Mouse (Mus musculus) lung, embryonic 15.5 days (tissue): Measurements from ENCODE around the gene A530016L24Rik. TPM values are rescaled to one million over a fixed set of nuclear protein-coding genes. Genes with fewer than 3 reads are reported as not detected.

Experiments
- ATAC-seq: fragments of 200-750 bp; cut with Nextera tagmentation; 2 replicates; pipeline ENCODE4 v1.8.0; 2017; ENCODE audit warnings: moderate number of reproducible peaks, borderline replicate concordance; ENCODE audit not compliant: low FRiP score, low TSS enrichment; ENCODE audit errors: extremely low read depth
- H3K27ac ChIP-seq: fragments of 300-500 bp; sonication (generic); 2 replicates; pipeline ENCODE4 v1.5.1; 2015; ENCODE audit warnings: moderate library complexity, mild to moderate bottlenecking, inconsistent platforms
- H3K27me3 ChIP-seq: fragments of 300-500 bp; sonication (generic); 2 replicates; pipeline ENCODE4 v1.6.1; 2015; ENCODE audit warnings: inconsistent platforms
- H3K36me3 ChIP-seq: fragments of 300-500 bp; sonication (generic); 2 replicates; pipeline ENCODE4 v1.6.1; 2015; ENCODE audit warnings: inconsistent platforms
- H3K4me1 ChIP-seq: fragments of 300-500 bp; sonication (generic); 2 replicates; pipeline ENCODE4 v1.6.1; 2015; ENCODE audit warnings: inconsistent platforms
- H3K4me2 ChIP-seq: fragments of 300-500 bp; sonication (generic); 2 replicates; pipeline ENCODE4 v1.6.1; 2015; ENCODE audit warnings: inconsistent platforms, mild to moderate bottlenecking, moderate library complexity
- H3K4me3 ChIP-seq: fragments of 300-500 bp; sonication (generic); 2 replicates; pipeline ENCODE4 v1.5.1; 2015; ENCODE audit warnings: mild to moderate bottlenecking, inconsistent platforms
- H3K9ac ChIP-seq: fragments of 300-500 bp; sonication (generic); 2 replicates; pipeline ENCODE4 v1.6.1; 2015; ENCODE audit warnings: inconsistent platforms
- H3K9me3 ChIP-seq: fragments of 300-500 bp; sonication (generic); 2 replicates; pipeline ENCODE4 v1.6.1; 2016; ENCODE audit warnings: inconsistent platforms
- WGBS: fragments of 180-500 bp; shearing (Covaris S2); methylation state at CpG from one replicate; pipeline ENCODE4 v1.1.7; 2015; 5-methylcytosine and 5-hydroxymethylcytosine counted together
- polyA plus RNA-seq: library from polyadenylated mRNA; unstranded; fragments of >200 nt; fragmentation: Nextera tagmentation; extraction: Ambion mirVana; gene quantifications from 2 replicates; pipeline ENCODE4 v1.2.1, GENCODE M21; 2015

The A530016L24Rik gene
- 0.11 and 0.24 TPM in 2 replicates for polyA plus RNA-seq

- Histone ChIP-seq H3K4me1 (peaks cover 16% of the 10 kb centered on the region), H3K9me3 (no peaks in the 10 kb centered on the region), H3K4me3 (no peak within 1 kb of the TSS), H3K4me2 (no peak within 1 kb of the TSS), H3K9ac (no peak within 1 kb of the TSS), H3K27me3 (no peaks in the 10 kb centered on the region), H3K36me3 (no peaks in the 10 kb centered on the region), H3K27ac (no peak within 1 kb of the TSS; the same call in 1 of the 2 replicates)
- WGBS, result 77% methylated on average over 8 of the region's 8 CpGs
- ATAC-seq, result no peak
Measured at GRCm38 (mm10) chr12:112489134-112489533, at the start of gene A530016L24Rik. TSS of gene A530016L24Rik (plus strand) at chr12:112489448.

- H3K36me3 ChIP-seq, result no peaks in the 10 kb centered on the region
- WGBS, result 33% methylated on average over 1 of the region's 1 CpGs
- H3K27me3 ChIP-seq, result no peaks in the 10 kb centered on the region
- H3K4me3 ChIP-seq, result no peak overlapping the region
- H3K4me2 ChIP-seq, result no peak overlapping the region
- no peaks in the 10 kb centered on the region for H3K9me3 ChIP-seq
- no peaks in the 10 kb centered on the region for H3K4me1 ChIP-seq
- H3K27ac ChIP-seq, result no peak overlapping the region
- ATAC-seq, result no peak
- no peak overlapping the region for H3K9ac ChIP-seq
Measured at GRCm38 (mm10) chr12:112439993-112440392, 49.3 kb upstream of the A530016L24Rik start.

GRCm38 (mm10) chr12:112449144-112449827 is 40.0 kb upstream of the A530016L24Rik start:
- Histone ChIP-seq H3K4me1 (peaks cover 20% of the 10 kb centered on the region), H3K9ac (no peak overlapping the region), H3K27ac (peak overlapping the region; percentile 83), H3K27me3 (no peaks in the 10 kb centered on the region), H3K4me2 (peak overlapping the region; percentile 31), H3K36me3 (no peaks in the 10 kb centered on the region), H3K9me3 (no peaks in the 10 kb centered on the region), H3K4me3 (no peak overlapping the region)
- ATAC-seq, result no peak
- 26% methylated on average over 18 of the region's 18 CpGs for WGBS

GRCm38 (mm10) chr12:112449828-112450180 is 39.4 kb upstream of the A530016L24Rik start:
- no peaks in the 10 kb centered on the region for H3K27me3 ChIP-seq
- ATAC-seq, result 0 out of 2 replicates have a peak, but pooled peaks have one; percentile 49
- H3K27ac ChIP-seq, result peak overlapping the region; percentile 83
- no peak overlapping the region for H3K4me3 ChIP-seq
- H3K9ac ChIP-seq, result no peak overlapping the region
- H3K9me3 ChIP-seq, result no peaks in the 10 kb centered on the region
- H3K36me3 ChIP-seq, result no peaks in the 10 kb centered on the region
- whole genome bisulfite sequencing, result 38% methylated on average over 8 of the region's 8 CpGs
- H3K4me2 ChIP-seq, result no peak overlapping the region
- H3K4me1 ChIP-seq, result peaks cover 20% of the 10 kb centered on the region

GRCm38 (mm10) chr12:112450883-112451282 is 38.4 kb upstream of the A530016L24Rik start:
- no peaks in the 10 kb centered on the region for H3K9me3 ChIP-seq
- H3K9ac ChIP-seq, result no peak overlapping the region
- no peak overlapping the region for H3K4me2 ChIP-seq
- no peak overlapping the region for H3K4me3 ChIP-seq
- H3K4me1 ChIP-seq, result peaks cover 20% of the 10 kb centered on the region
- no peak for ATAC-seq
- H3K27ac ChIP-seq, result 0 out of 2 replicates have a peak overlapping the region, but pooled peaks have one; percentile 83
- 34% methylated on average over 6 of the region's 6 CpGs for WGBS
- no peaks in the 10 kb centered on the region for H3K27me3 ChIP-seq
- H3K36me3 ChIP-seq, result no peaks in the 10 kb centered on the region

- H3K27me3 ChIP-seq, result no peaks in the 10 kb centered on the region
- WGBS, result 75% methylated on average over 1 of the region's 1 CpGs
- no peaks in the 10 kb centered on the region for H3K36me3 ChIP-seq
Measured at GRCm38 (mm10) chr12:112451381-112451780, 37.9 kb upstream of the A530016L24Rik start.

GRCm38 (mm10) chr12:112451826-112452225 is 37.4 kb upstream of the A530016L24Rik start:
- ATAC-seq, result no peak
- Histone ChIP-seq H3K36me3 (no peaks in the 10 kb centered on the region), H3K9me3 (no peaks in the 10 kb centered on the region), H3K4me2 (no peak overlapping the region), H3K27ac (no peak overlapping the region), H3K27me3 (no peaks in the 10 kb centered on the region), H3K9ac (no peak overlapping the region), H3K4me1 (peaks cover 20% of the 10 kb centered on the region), H3K4me3 (no peak overlapping the region)
- WGBS, result 82% methylated on average over 9 of the region's 9 CpGs

More at GRCm38 (mm10) chr12:112451381-112451780, 37.9 kb upstream of the A530016L24Rik start:
- Histone ChIP-seq H3K4me3 (no peak overlapping the region), H3K9me3 (no peaks in the 10 kb centered on the region), H3K4me1 (peaks cover 20% of the 10 kb centered on the region), H3K27ac (no peak overlapping the region), H3K4me2 (no peak overlapping the region), H3K9ac (no peak overlapping the region)
- ATAC-seq, result no peak

- H3K36me3 ChIP-seq, result no peaks in the 10 kb centered on the region
- H3K4me1 ChIP-seq, result no peaks in the 10 kb centered on the region
- no peaks in the 10 kb centered on the region for H3K27me3 ChIP-seq
- H3K27ac ChIP-seq, result no peak overlapping the region; the same call in 1 of the 2 replicates
- H3K9ac ChIP-seq, result no peak overlapping the region
- no peak overlapping the region for H3K4me2 ChIP-seq
- H3K9me3 ChIP-seq, result no peaks in the 10 kb centered on the region
- ATAC-seq, result peak; percentile 46; the same call in 1 of the 2 replicates
- 55% methylated on average over 6 of the region's 6 CpGs for WGBS
- H3K4me3 ChIP-seq, result no peak overlapping the region
Measured at GRCm38 (mm10) chr12:112456144-112456713, 33.0 kb upstream of the A530016L24Rik start.

GRCm38 (mm10) chr12:112457839-112458238 is 31.4 kb upstream of the A530016L24Rik start:
- 52% methylated on average over 4 of the region's 4 CpGs for WGBS

GRCm38 (mm10) chr12:112462423-112462822 is 26.8 kb upstream of the A530016L24Rik start:
- Histone ChIP-seq H3K4me2 (no peak overlapping the region), H3K27ac (no peak overlapping the region), H3K27me3 (no peaks in the 10 kb centered on the region), H3K4me3 (no peak overlapping the region), H3K9ac (no peak overlapping the region), H3K9me3 (no peaks in the 10 kb centered on the region), H3K36me3 (no peaks in the 10 kb centered on the region), H3K4me1 (no peaks in the 10 kb centered on the region)
- ATAC-seq, result no peak
- WGBS, result 65% methylated on average over 12 of the region's 12 CpGs

More at GRCm38 (mm10) chr12:112457839-112458238, 31.4 kb upstream of the A530016L24Rik start:
- no peak for ATAC-seq
- Histone ChIP-seq H3K4me2 (no peak overlapping the region), H3K9me3 (no peaks in the 10 kb centered on the region), H3K9ac (no peak overlapping the region), H3K36me3 (no peaks in the 10 kb centered on the region), H3K4me1 (no peaks in the 10 kb centered on the region), H3K27ac (no peak overlapping the region), H3K27me3 (no peaks in the 10 kb centered on the region), H3K4me3 (no peak overlapping the region)

GRCm38 (mm10) chr12:112463209-112463608 is 26.0 kb upstream of the A530016L24Rik start:
- Histone ChIP-seq H3K9ac (no peak overlapping the region), H3K27me3 (no peaks in the 10 kb centered on the region), H3K27ac (no peak overlapping the region), H3K4me1 (no peaks in the 10 kb centered on the region), H3K36me3 (no peaks in the 10 kb centered on the region), H3K9me3 (no peaks in the 10 kb centered on the region), H3K4me2 (no peak overlapping the region), H3K4me3 (no peak overlapping the region)
- no peak for ATAC-seq
- 68% methylated on average over 4 of the region's 4 CpGs for WGBS

- no peak for ATAC-seq
- no peaks in the 10 kb centered on the region for H3K9me3 ChIP-seq
- WGBS, result 63% methylated on average over 3 of the region's 3 CpGs
- no peaks in the 10 kb centered on the region for H3K4me1 ChIP-seq
- no peaks in the 10 kb centered on the region for H3K27me3 ChIP-seq
- H3K27ac ChIP-seq, result no peak overlapping the region
- H3K4me2 ChIP-seq, result no peak overlapping the region
- H3K9ac ChIP-seq, result no peak overlapping the region
- H3K4me3 ChIP-seq, result no peak overlapping the region
- no peaks in the 10 kb centered on the region for H3K36me3 ChIP-seq
Measured at GRCm38 (mm10) chr12:112463750-112464444, 25.4 kb upstream of the A530016L24Rik start.
